ENCODE assay signal across 21 mouse cellular contexts in genomic region chr2:102426434-102426833, GRCm38 (mm10). TPM values are rescaled to one million over a fixed set of nuclear protein-coding genes. Genes with fewer than 3 reads are reported as not detected.
DNase-seq lines count a peak whose midpoint lies in the region; ATAC-seq and TF ChIP-seq lines count a peak whose summit lies in the region.
"Had no signal": no experiment of that assay in that cellular context is flagged by ENCODE, and none has a peak within 500 bp of the region (broad histone marks: within the 10 kb centered on the region; RNA-seq: fewer than 3 reads in every experiment).

No protein-coding gene starts in this region.

- DNase-seq in heart, adult 11 months = peak; percentile 3
- DNase-seq in heart, postnatal 25 days (ENCODE audit: low spot score) = no peak
- DNase-seq in midbrain, embryonic 11.5 days (ENCODE audit: low spot score, missing footprints) = peak; percentile 89
- no peak for DNase-seq in midbrain, postnatal 0 days (ENCODE audit: low spot score)
- DNase-seq: adrenal gland, adult 2 months; adrenal gland, postnatal 10 days; adrenal gland, postnatal 25 days; cerebellum, adult 11 months; cerebellum, adult 18-20 months; cerebellum, adult 8-10 months; cerebellum, adult 9-11 months; cerebellum, postnatal 14 days; cerebellum, postnatal 36 days had no signal

- no peaks in the 10 kb centered on the region for H3K27me3 ChIP-seq in midbrain, embryonic 11.5 days (ENCODE audit: control insufficient read depth, insufficient read depth, low read length)
- H3K27me3 ChIP-seq in midbrain, postnatal 0 days (ENCODE audit: insufficient read depth, low read length) = no peaks in the 10 kb centered on the region
- H3K27me3 ChIP-seq: embryonic facial prominence, embryonic 13.5 days; embryonic facial prominence, embryonic 15.5 days; forebrain, embryonic 12.5 days had no signal

- H3K4me1 ChIP-seq in midbrain, embryonic 11.5 days (ENCODE audit: control insufficient read depth, insufficient read depth, low read length) = peaks cover 5% of the 10 kb centered on the region; the same call in 1 of the 2 replicates
- no peaks in the 10 kb centered on the region for H3K4me1 ChIP-seq in midbrain, postnatal 0 days (ENCODE audit: insufficient read depth, low read length)
- H3K4me1 ChIP-seq: embryonic facial prominence, embryonic 13.5 days; embryonic facial prominence, embryonic 15.5 days; forebrain, embryonic 12.5 days had no signal

- H3K9ac ChIP-seq in midbrain, embryonic 11.5 days (ENCODE audit: low read length) = no peak overlapping the region
- no peak overlapping the region for H3K9ac ChIP-seq in midbrain, postnatal 0 days (replicated peaks; ENCODE audit: low read length, poor library complexity, severe bottlenecking)
- H3K9ac ChIP-seq: embryonic facial prominence, embryonic 13.5 days; embryonic facial prominence, embryonic 15.5 days; forebrain, embryonic 12.5 days had no signal

- H3K4me2 ChIP-seq in midbrain, embryonic 11.5 days = no peak overlapping the region
- H3K4me2 ChIP-seq in midbrain, postnatal 0 days (ENCODE audit: low read depth, low read length, poor library complexity, severe bottlenecking) = no peak overlapping the region
- H3K4me2 ChIP-seq: embryonic facial prominence, embryonic 13.5 days; embryonic facial prominence, embryonic 15.5 days; forebrain, embryonic 12.5 days had no signal

- intact Hi-C loops in heart, postnatal 25 days (cut with DNase I) = no loop called here

- WGBS in midbrain, embryonic 11.5 days = 9% methylated on average over 3 of the region's 3 CpGs
- 18% methylated on average over 3 of the region's 3 CpGs for WGBS in midbrain, postnatal 0 days

- no peaks in the 10 kb centered on the region for H3K9me3 ChIP-seq in midbrain, embryonic 11.5 days (ENCODE audit: control insufficient read depth, low read length)
- H3K9me3 ChIP-seq in midbrain, postnatal 0 days (ENCODE audit: low read length) = no peaks in the 10 kb centered on the region
- H3K9me3 ChIP-seq: embryonic facial prominence, embryonic 13.5 days; embryonic facial prominence, embryonic 15.5 days; forebrain, embryonic 10.5 days; forebrain, embryonic 12.5 days had no signal

- H3K4me3 ChIP-seq in midbrain, embryonic 11.5 days (ENCODE audit: low read depth, low read length) = no peak overlapping the region
- no peak overlapping the region for H3K4me3 ChIP-seq in midbrain, postnatal 0 days (ENCODE audit: low read depth, low read length)
- H3K4me3 ChIP-seq: embryonic facial prominence, embryonic 13.5 days; embryonic facial prominence, embryonic 15.5 days; erythroblast, embryonic 14.5 days; forebrain, embryonic 10.5 days; forebrain, embryonic 12.5 days had no signal

- H3K27ac ChIP-seq in midbrain, embryonic 11.5 days (ENCODE audit: low read depth, low read length) = no peak overlapping the region
- no peak overlapping the region for H3K27ac ChIP-seq in midbrain, postnatal 0 days (ENCODE audit: low read depth, low read length)
- H3K27ac ChIP-seq: embryonic facial prominence, embryonic 13.5 days; embryonic facial prominence, embryonic 15.5 days; forebrain, embryonic 10.5 days; forebrain, embryonic 12.5 days had no signal

- no peak for TF ChIP-seq CTCF in midbrain, postnatal 0 days (IDR thresholded peaks at IDR 0.05)

- no peaks in the 10 kb centered on the region for H3K36me3 ChIP-seq in midbrain, embryonic 11.5 days (ENCODE audit: control insufficient read depth, insufficient read depth, low read length)
- no peaks in the 10 kb centered on the region for H3K36me3 ChIP-seq in midbrain, postnatal 0 days (ENCODE audit: insufficient read depth, low read length)
- H3K36me3 ChIP-seq: embryonic facial prominence, embryonic 13.5 days; embryonic facial prominence, embryonic 15.5 days; forebrain, embryonic 10.5 days; forebrain, embryonic 12.5 days had no signal

- ATAC-seq in midbrain, embryonic 11.5 days (ENCODE audit: low FRiP score) = peak; percentile 40; the same call in 1 of the 2 replicates
- no peak for ATAC-seq in midbrain, postnatal 0 days (ENCODE audit: low FRiP score)
- ATAC-seq: forebrain, embryonic 14.5 days; forebrain, embryonic 16.5 days had no signal

RNA-seq across cellular contexts. Expression of gene Trim44, which starts 18.8 kb away (rescaled TPM):
- 10 to 100 TPM; 24.7 to 28.2 TPM for total RNA-seq in heart, postnatal 25 days (2021)
- 40.7 and 44.4 TPM in 2 replicates for polyA plus RNA-seq in midbrain, embryonic 11.5 days (2014; fragmentation: Nextera tagmentation; extraction: Ambion mirVana)
- 114 and 132 TPM in 2 replicates for total RNA-seq in midbrain, postnatal 0 days (2014; rRNA removed)
- 42.2 and 50.6 TPM in 2 replicates for polyA plus RNA-seq in midbrain, postnatal 0 days (2015; fragmentation: Nextera tagmentation; extraction: Ambion mirVana)

RNA-seq across cellular contexts. Expression of gene Fjx1, which starts 25.9 kb away (rescaled TPM):
- total RNA-seq in heart, postnatal 25 days (2021) = under 1 TPM; 0.60 to 0.78 TPM
- polyA plus RNA-seq in midbrain, embryonic 11.5 days (2014; fragmentation: Nextera tagmentation; extraction: Ambion mirVana) = 25.2 and 25.5 TPM in 2 replicates
- 78.9 and 91.8 TPM in 2 replicates for total RNA-seq in midbrain, postnatal 0 days (2014; rRNA removed)
- 27.1 and 28.5 TPM in 2 replicates for polyA plus RNA-seq in midbrain, postnatal 0 days (2015; fragmentation: Nextera tagmentation; extraction: Ambion mirVana)
- total RNA-seq: MEL had no signal
- polyA plus RNA-seq: erythroblast, embryonic 14.5 days had no signal

Comparison
In these comparisons a context has a peak if more than half of its experiments do, and no peak if none do; other contexts are left out.
1. DNase-seq: peak in heart, adult 11 months (single experiment) and midbrain, embryonic 11.5 days (single experiment); none in heart, postnatal 25 days (single experiment) and midbrain, postnatal 0 days (single experiment).
2. RNA of gene Fjx1, which starts 25.9 kb away (total RNA-seq): 78.9 to 91.8 TPM in midbrain, postnatal 0 days; 0.60 to 0.78 TPM in heart, postnatal 25 days; every median in the first group is over 10 times any median in the second.